Mouse (Mus musculus) G1E (cell line): ENCODE data around the gene Fkbp8. TPM values are rescaled to one million over a fixed set of nuclear protein-coding genes. Genes with fewer than 3 reads are reported as not detected.

Experiments used
- ATAC-seq: 2 replicates; pipeline ENCODE4 v1.8.0; 2016; ENCODE audit warnings: mild to moderate bottlenecking; ENCODE audit not compliant: insufficient number of reproducible peaks, poor library complexity, low FRiP score, severe bottlenecking; ENCODE audit errors: extremely low read depth
- DNase-seq: peaks from one replicate; pipeline ENCODE4 v3.0.0; 2012; ENCODE audit warnings: low spot score
- H3K27me3 ChIP-seq: 2 replicates; pipeline ENCODE4 v1.6.1; 2012; ENCODE audit warnings: mild to moderate bottlenecking, low read length, inconsistent platforms; ENCODE audit not compliant: insufficient read depth
- H3K36me3 ChIP-seq: replicated peaks from 2 replicates; pipeline ENCODE3; 2012; ENCODE audit warnings: mild to moderate bottlenecking, inconsistent platforms
- H3K4me1 ChIP-seq: 2 replicates; pipeline ENCODE4 v1.6.1; 2012; ENCODE audit warnings: low read depth, low read length, inconsistent platforms, mixed read lengths; ENCODE audit not compliant: insufficient read depth
- H3K4me3 ChIP-seq: 2 replicates; pipeline ENCODE4 v1.5.1; 2012; ENCODE audit warnings: low read depth, mild to moderate bottlenecking, inconsistent platforms, low read length, moderate library complexity, mixed read lengths
- H3K9me3 ChIP-seq: replicated peaks from 2 replicates; pipeline ENCODE4 v1.6.1; 2012; ENCODE audit warnings: inconsistent platforms
- CTCF ChIP-seq: IDR thresholded peaks from 2 replicates; pipeline ENCODE4 v1.5.1; 2012; ENCODE audit warnings: low read depth, low read length, inconsistent platforms, mixed read lengths
- GATA1 ChIP-seq: IDR thresholded peaks from 2 replicates; pipeline ENCODE4 v1.6.1; 2012; ENCODE audit warnings: borderline replicate concordance, low read length, inconsistent platforms, mixed read lengths
- GATA2 ChIP-seq: IDR thresholded peaks from 2 replicates; pipeline ENCODE4 v1.6.1; 2012; ENCODE audit warnings: low read depth, low read length, inconsistent platforms, borderline replicate concordance
- POLR2AphosphoS5 ChIP-seq: IDR thresholded peaks from 2 replicates; pipeline ENCODE4 v1.6.1; 2012; ENCODE audit warnings: low read depth, low read length, inconsistent platforms; ENCODE audit not compliant: insufficient replicate concordance
- TAL1 ChIP-seq: conservative IDR thresholded peaks from 2 replicates; pipeline ENCODE4 v1.6.1; 2012; ENCODE audit warnings: low read depth, low read length, inconsistent platforms, mixed read lengths
- polyA plus RNA-seq: library from polyadenylated mRNA; stranded (reverse); fragments of >175 nt; gene quantifications from 2 replicates; pipeline ENCODE4 v1.2.3, GENCODE M21; 2012
- total RNA-seq, 2 experiments: library from RNA; stranded (forward) in 1 of 2; stranded (reverse) in 1 of 2; fragments of 200-1000 nt in 1 of 2; fragments of >200 nt in 1 of 2; fragmentation: Nextera tagmentation in 1 of 2; gene quantifications; 2 replicates each; pipeline ENCODE4 v1.2.3; 2014 to 2017

The Fkbp8 gene
- total and polyA plus RNA-seq, 3 experiments, result 206 to 939 (median 232) TPM

DNA sequence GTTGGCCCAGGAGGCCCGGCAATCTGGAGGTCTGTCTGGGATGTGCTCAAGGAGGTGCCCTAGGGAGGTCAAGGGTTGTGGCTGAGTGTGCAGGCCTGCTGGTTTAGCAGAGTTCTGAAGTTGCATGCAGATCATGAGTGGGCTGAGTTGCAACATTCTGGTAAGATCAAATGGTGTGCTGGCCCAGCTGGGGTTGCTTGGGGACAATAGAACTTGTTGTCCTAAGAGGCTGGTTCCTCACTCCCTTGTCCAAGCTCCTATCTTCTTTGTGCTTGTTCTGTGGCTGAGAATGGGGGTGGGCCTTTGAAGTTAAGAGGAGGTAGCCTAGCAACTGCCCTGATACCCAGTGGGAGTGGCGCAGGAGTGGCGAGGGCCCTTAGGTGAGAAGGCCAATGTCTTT is 35.3 kb downstream of the Fkbp8 start:
- H3K9me3 ChIP-seq, result no peaks in the 10 kb centered on the region
- DNase-seq (no peak), ATAC-seq (no peak)
- TF ChIP-seq POLR2AphosphoS5, result no peak
- H3K4me1 ChIP-seq, result peaks cover 66% of the 10 kb centered on the region
- H3K36me3 ChIP-seq, result peaks cover 80% of the 10 kb centered on the region
- no peaks in the 10 kb centered on the region for H3K27me3 ChIP-seq
- H3K4me3 ChIP-seq, result no peak overlapping the region

DNA sequence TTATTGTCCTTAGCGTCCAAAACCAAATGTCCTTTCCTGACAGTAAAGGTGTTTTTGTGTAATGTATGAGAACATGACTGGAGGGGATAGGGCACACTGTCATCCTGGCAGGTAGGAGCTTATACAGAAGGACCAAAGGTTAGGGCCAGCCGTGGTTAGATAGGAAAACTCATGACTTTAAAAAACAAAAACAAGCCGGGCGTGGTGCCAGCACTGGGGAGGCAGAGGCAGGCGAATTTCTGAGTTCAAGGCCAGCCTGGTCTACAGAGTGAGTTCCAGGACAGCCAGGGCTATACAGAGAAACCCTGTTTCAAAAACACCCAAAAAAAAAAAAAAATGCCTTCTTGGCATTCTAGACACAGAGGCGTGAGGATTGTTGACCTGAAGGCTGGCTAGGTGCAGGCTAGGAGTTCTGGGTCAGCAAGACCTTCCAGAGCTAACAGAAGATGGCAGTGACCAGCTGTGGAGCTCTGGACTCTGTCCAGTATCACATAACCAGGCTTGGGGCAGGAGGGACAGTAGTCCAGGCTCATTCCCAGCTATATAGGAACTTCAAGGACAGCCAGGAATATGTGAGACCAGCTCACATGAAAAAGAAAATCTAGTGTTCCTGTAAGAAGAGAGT is 36.4 kb downstream of the Fkbp8 start:
- no peak for ATAC-seq
- H3K9me3 ChIP-seq, result no peaks in the 10 kb centered on the region
- no peaks in the 10 kb centered on the region for H3K27me3 ChIP-seq
- TF ChIP-seq GATA2 (no peak), POLR2AphosphoS5 (no peak), CTCF (no peak), GATA1 (no peak), TAL1 (no peak)
- peaks cover 76% of the 10 kb centered on the region for H3K36me3 ChIP-seq
- peaks cover 55% of the 10 kb centered on the region for H3K4me1 ChIP-seq
- no peak for DNase-seq
- H3K4me3 ChIP-seq, result no peak overlapping the region

DNA sequence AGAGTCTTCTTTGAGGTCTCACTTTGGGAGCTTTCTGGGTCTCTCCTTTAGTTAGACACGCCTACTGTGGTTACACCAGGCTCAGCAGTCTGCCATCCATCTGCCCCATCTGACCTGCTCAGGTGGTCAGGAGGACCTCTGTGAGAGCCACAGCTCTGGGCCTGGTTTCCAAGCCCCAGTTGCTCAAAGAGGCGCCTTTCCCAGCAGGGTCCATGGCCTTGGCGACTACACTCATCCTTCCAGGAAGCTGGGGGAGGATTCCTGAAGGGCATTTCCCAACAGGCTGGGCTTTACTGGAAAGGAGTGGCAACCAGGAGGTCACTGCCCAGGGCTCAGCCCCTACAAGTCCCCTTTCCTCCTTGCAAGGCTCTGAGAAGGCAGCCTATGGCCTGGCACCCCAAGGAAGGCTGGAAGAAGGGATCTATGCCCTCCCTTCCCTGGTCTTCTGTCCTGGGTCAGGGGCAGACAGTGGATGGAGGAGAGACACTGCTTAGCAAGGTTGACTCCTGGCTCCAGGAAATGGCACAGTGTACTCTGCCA is 37.2 kb downstream of the Fkbp8 start:
- Histone ChIP-seq H3K4me1 (peaks cover 54% of the 10 kb centered on the region), H3K27me3 (no peaks in the 10 kb centered on the region), H3K4me3 (no peak overlapping the region), H3K9me3 (no peaks in the 10 kb centered on the region), H3K36me3 (peaks cover 77% of the 10 kb centered on the region)
- no peak for DNase-seq
- TF ChIP-seq TAL1, result no peak
- TF ChIP-seq CTCF, result no peak
- no peak for TF ChIP-seq POLR2AphosphoS5
- no peak for TF ChIP-seq GATA2
- TF ChIP-seq GATA1, result no peak
- no peak for ATAC-seq

- Histone ChIP-seq H3K4me3 (no peak overlapping the region), H3K36me3 (peaks cover 77% of the 10 kb centered on the region), H3K27me3 (no peaks in the 10 kb centered on the region), H3K4me1 (peaks cover 52% of the 10 kb centered on the region), H3K9me3 (no peaks in the 10 kb centered on the region)
- DNase-seq (peak; percentile 54), ATAC-seq (no peak)
- TF ChIP-seq POLR2AphosphoS5, result no peak
- no peak for TF ChIP-seq TAL1
- TF ChIP-seq GATA2, result no peak
- TF ChIP-seq GATA1, result no peak
- TF ChIP-seq CTCF, result no peak
Measured at GRCm38 (mm10) chr8:70565561-70565960, 38.0 kb downstream of the Fkbp8 start.

- ATAC-seq (no peak), DNase-seq (no peak)
- H3K27me3 ChIP-seq, result no peaks in the 10 kb centered on the region
- TF ChIP-seq GATA2, result no peak
- TF ChIP-seq CTCF, result no peak
- TF ChIP-seq POLR2AphosphoS5, result no peak
- TF ChIP-seq TAL1, result no peak
- no peak for TF ChIP-seq GATA1
- H3K4me1 ChIP-seq, result peaks cover 33% of the 10 kb centered on the region
- peaks cover 82% of the 10 kb centered on the region for H3K36me3 ChIP-seq
- no peaks in the 10 kb centered on the region for H3K9me3 ChIP-seq
- H3K4me3 ChIP-seq, result no peak overlapping the region
Measured at GRCm38 (mm10) chr8:70570360-70570759, 42.8 kb downstream of the Fkbp8 start.

DNA sequence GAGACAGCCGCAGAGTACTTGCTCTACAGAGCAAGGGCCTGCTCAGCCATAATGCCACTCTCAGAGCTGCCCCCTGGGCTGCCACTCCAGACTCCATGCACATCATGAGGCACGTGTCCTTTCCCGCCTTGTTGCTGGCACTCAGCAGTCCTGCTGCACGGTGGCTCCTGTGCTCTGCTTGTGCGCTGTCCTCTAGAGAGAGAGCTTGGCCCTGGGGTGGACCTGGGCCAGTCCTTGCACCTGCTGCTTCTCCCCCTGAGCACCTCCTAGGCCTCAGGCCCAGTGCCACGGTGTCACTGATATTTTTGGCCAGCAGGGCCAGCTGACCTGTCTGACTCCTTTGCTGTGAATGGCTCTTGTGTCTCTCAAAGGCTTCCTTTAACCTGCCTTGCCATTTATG is 43.5 kb downstream of the Fkbp8 start:
- Histone ChIP-seq H3K4me1 (peaks cover 28% of the 10 kb centered on the region), H3K4me3 (no peak overlapping the region), H3K36me3 (peaks cover 81% of the 10 kb centered on the region), H3K9me3 (no peaks in the 10 kb centered on the region), H3K27me3 (no peaks in the 10 kb centered on the region)
- ATAC-seq (no peak), DNase-seq (no peak)
- no peak for TF ChIP-seq TAL1
- TF ChIP-seq GATA1, result no peak
- no peak for TF ChIP-seq GATA2
- no peak for TF ChIP-seq CTCF
- TF ChIP-seq POLR2AphosphoS5, result no peak
